Mouse (Mus musculus): ENCODE data around the gene Vdr.

Gene Vdr

GRCm38 (mm10) chr15:97830253-97830787 lies 80.1 kb downstream of the Vdr start:
- no peak for DNase-seq (ENCODE audit: low read depth, low spot score)

GRCm38 (mm10) chr15:97829432-97829831 lies 81.0 kb downstream of the Vdr start:
- DNase-seq (ENCODE audit: low read depth, low spot score), result no peak

GRCm38 (mm10) chr15:97828901-97829338 lies 81.5 kb downstream of the Vdr start:
- no peak for DNase-seq (ENCODE audit: low read depth, low spot score)

- DNase-seq (ENCODE audit: low read depth, low spot score), result no peak
Observed at GRCm38 (mm10) chr15:97828221-97828842, 82.1 kb downstream of the Vdr start.

GRCm38 (mm10) chr15:97827401-97827800 lies 83.0 kb downstream of the Vdr start:
- no peak for DNase-seq (ENCODE audit: low read depth, low spot score)

- no peak for DNase-seq (ENCODE audit: low read depth, low spot score)
Observed at GRCm38 (mm10) chr15:97826588-97827261, 83.7 kb downstream of the Vdr start.

- no peak for DNase-seq (ENCODE audit: low read depth, low spot score)
Observed at GRCm38 (mm10) chr15:97825941-97826587, 84.4 kb downstream of the Vdr start.

- DNase-seq (ENCODE audit: low read depth, low spot score), result no peak
Observed at GRCm38 (mm10) chr15:97825071-97825940, 85.1 kb downstream of the Vdr start.

- DNase-seq (ENCODE audit: low read depth, low spot score), result no peak
Observed at GRCm38 (mm10) chr15:97824042-97824441, 86.4 kb downstream of the Vdr start.

- DNase-seq (ENCODE audit: low read depth, low spot score), result no peak
Observed at GRCm38 (mm10) chr15:97823479-97823878, 87.0 kb downstream of the Vdr start.

GRCm38 (mm10) chr15:97822545-97823228 lies 87.7 kb downstream of the Vdr start:
- DNase-seq (ENCODE audit: low read depth, low spot score), result no peak

- no peak for DNase-seq (ENCODE audit: low read depth, low spot score)
Observed at GRCm38 (mm10) chr15:97821983-97822363, 88.5 kb downstream of the Vdr start.

GRCm38 (mm10) chr15:97821321-97821982 lies 89.0 kb downstream of the Vdr start:
- DNase-seq (ENCODE audit: low read depth, low spot score), result no peak

GRCm38 (mm10) chr15:97819937-97820336 lies 90.5 kb downstream of the Vdr start:
- DNase-seq (ENCODE audit: low read depth, low spot score), result no peak

GRCm38 (mm10) chr15:97816199-97816994 lies 94.0 kb downstream of the Vdr start:
- DNase-seq (ENCODE audit: low read depth, low spot score), result no peak

- no peak for DNase-seq (ENCODE audit: low read depth, low spot score)
Observed at GRCm38 (mm10) chr15:97815254-97815653, 95.2 kb downstream of the Vdr start.

- no peak for DNase-seq (ENCODE audit: low read depth, low spot score)
Observed at GRCm38 (mm10) chr15:97814703-97815102, 95.7 kb downstream of the Vdr start.

GRCm38 (mm10) chr15:97813452-97814204 lies 96.8 kb downstream of the Vdr start:
- DNase-seq (ENCODE audit: low read depth, low spot score), result no peak

GRCm38 (mm10) chr15:97812875-97813274 lies 97.6 kb downstream of the Vdr start:
- no peak for DNase-seq (ENCODE audit: low read depth, low spot score)

Data from brain, embryonic 18.5 days (tissue).